Mouse (Mus musculus): ENCODE data around the gene Slc25a34. TPM values are rescaled to one million over a fixed set of nuclear protein-coding genes. Genes with fewer than 3 reads are reported as not detected.

Gene Slc25a34
- polyA plus RNA-seq, 1 experiment from 2014 or later: 1.6 TPM

DNA sequence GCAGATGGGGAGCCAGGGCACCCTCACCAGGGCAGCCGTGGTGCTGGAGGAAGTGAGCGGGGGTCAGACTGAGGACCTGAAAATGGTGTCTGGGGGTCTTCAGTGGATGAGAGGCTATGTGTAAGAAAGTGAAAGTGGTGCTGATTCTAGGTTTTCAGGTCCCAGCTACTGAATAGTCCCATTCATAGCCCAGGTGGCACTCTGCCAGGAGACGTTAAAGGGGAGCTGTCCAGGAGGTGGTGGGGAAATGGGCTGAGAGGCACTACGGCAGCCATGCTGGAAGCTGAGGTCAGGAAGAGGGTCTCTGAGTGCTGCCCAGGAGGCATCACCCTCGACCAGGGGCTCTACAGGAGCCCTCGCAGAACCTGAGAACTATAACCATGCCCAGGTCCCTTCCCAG lies 25.6 kb upstream of the Slc25a34 start:
- Histone ChIP-seq H3K4me2 (ENCODE audit: low read depth, low read length) (no peak overlapping the region), H3K27ac (ENCODE audit: low read length) (no peak overlapping the region), H3K4me1 (ENCODE audit: control insufficient read depth, insufficient read depth, low read length) (no peaks in the 10 kb centered on the region), H3K4me3 (replicated peaks; ENCODE audit: low read length) (no peak overlapping the region), H3K27me3 (ENCODE audit: control insufficient read depth, insufficient read depth, low read length) (no peaks in the 10 kb centered on the region), H3K9ac (ENCODE audit: low read length) (no peak overlapping the region), H3K36me3 (ENCODE audit: control insufficient read depth, insufficient read depth, low read length) (no peaks in the 10 kb centered on the region), H3K9me3 (replicated peaks; ENCODE audit: control insufficient read depth, low read length) (no peaks in the 10 kb centered on the region)
- WGBS: 67% methylated on average over 6 of the region's 6 CpGs
- no peak for ATAC-seq (ENCODE audit: insufficient read depth, low FRiP score)

DNA sequence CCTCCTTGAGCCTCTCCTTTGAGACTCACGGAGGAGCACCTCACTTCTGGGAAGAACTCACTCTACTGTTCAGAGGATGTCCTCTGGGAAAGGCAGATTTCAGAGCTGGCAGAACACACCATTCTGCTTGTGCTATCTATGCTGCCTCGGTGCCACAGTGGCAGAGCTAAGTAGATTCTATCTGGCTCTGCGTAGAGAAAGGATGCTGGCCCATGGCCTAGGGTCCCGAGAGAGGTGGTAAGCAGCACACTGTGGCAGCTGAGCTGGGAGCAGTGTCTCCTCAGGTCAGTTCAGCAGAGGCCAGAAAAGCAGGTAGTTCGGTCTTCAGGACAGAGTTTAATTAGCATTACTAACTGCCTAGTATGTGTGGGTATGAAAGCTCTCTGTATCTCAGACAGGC lies 24.6 kb upstream of the Slc25a34 start:
- Histone ChIP-seq H3K27me3 (ENCODE audit: control insufficient read depth, insufficient read depth, low read length) (no peaks in the 10 kb centered on the region), H3K9me3 (replicated peaks; ENCODE audit: control insufficient read depth, low read length) (no peaks in the 10 kb centered on the region)

DNA sequence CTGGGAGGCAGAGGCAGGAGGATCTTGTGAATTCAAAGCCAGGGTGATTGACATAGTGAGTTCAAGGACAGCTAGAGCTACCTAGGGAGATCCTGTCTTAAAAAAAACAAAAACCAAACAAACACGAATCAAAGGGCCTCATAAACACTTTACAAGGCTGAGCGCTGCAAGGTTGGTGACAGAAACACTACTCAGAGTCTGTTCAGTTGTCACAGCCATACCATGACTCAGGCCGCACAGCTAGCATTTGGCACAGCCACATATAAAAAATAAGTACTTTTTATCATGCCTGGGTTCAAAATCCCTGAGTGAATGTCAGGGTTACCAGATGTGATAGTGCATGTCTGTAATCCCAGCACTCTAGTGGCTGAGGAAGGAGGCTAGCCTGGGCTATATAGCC lies 23.6 kb upstream of the Slc25a34 start:
- H3K4me1 ChIP-seq (ENCODE audit: control insufficient read depth, insufficient read depth, low read length): peaks cover 10% of the 10 kb centered on the region
- H3K4me2 ChIP-seq (ENCODE audit: low read depth, low read length): no peak overlapping the region
- H3K9me3 ChIP-seq (replicated peaks; ENCODE audit: control insufficient read depth, low read length): no peaks in the 10 kb centered on the region
- no peak for ATAC-seq (ENCODE audit: insufficient read depth, low FRiP score)
- WGBS: 90% methylated on average over 3 of the region's 3 CpGs
- H3K27ac ChIP-seq (ENCODE audit: low read length): no peak overlapping the region
- H3K27me3 ChIP-seq (ENCODE audit: control insufficient read depth, insufficient read depth, low read length): no peaks in the 10 kb centered on the region
- no peak overlapping the region for H3K4me3 ChIP-seq (replicated peaks; ENCODE audit: low read length)
- no peaks in the 10 kb centered on the region for H3K36me3 ChIP-seq (ENCODE audit: control insufficient read depth, insufficient read depth, low read length)
- no peak overlapping the region for H3K9ac ChIP-seq (ENCODE audit: low read length)

More for the DNA sequence above, 24.6 kb upstream of the Slc25a34 start:
- Histone ChIP-seq H3K27ac (ENCODE audit: low read length) (no peak overlapping the region), H3K4me2 (ENCODE audit: low read depth, low read length) (no peak overlapping the region), H3K4me1 (ENCODE audit: control insufficient read depth, insufficient read depth, low read length) (peaks cover 10% of the 10 kb centered on the region), H3K9ac (ENCODE audit: low read length) (no peak overlapping the region), H3K36me3 (ENCODE audit: control insufficient read depth, insufficient read depth, low read length) (no peaks in the 10 kb centered on the region), H3K4me3 (replicated peaks; ENCODE audit: low read length) (no peak overlapping the region)
- ATAC-seq (ENCODE audit: insufficient read depth, low FRiP score): no peak
- 94% methylated on average over 5 of the region's 5 CpGs for WGBS

DNA sequence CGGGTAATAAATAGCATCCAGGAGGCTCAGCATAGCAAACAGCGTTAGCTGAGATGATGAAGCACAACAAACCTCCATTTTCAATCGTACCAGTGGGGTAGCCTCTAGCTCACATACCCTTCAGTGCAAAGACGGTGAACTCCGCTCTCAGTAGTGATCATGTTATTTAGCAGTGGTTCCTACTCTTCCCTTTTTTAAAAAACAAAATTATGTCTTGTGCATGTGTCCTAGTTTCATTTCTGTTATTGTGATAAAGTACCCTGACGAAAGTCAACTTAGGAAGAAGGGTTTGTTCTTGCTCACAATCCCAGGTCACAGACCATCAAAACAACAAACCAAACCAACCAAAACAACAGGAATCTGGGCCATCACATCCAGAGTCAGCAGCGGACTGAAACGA lies 22.4 kb upstream of the Slc25a34 start:
- ATAC-seq (ENCODE audit: insufficient read depth, low FRiP score): no peak
- H3K36me3 ChIP-seq (ENCODE audit: control insufficient read depth, insufficient read depth, low read length): no peaks in the 10 kb centered on the region
- H3K9ac ChIP-seq (ENCODE audit: low read length): no peak overlapping the region
- H3K4me2 ChIP-seq (ENCODE audit: low read depth, low read length): no peak overlapping the region
- no peaks in the 10 kb centered on the region for H3K9me3 ChIP-seq (replicated peaks; ENCODE audit: control insufficient read depth, low read length)
- no peak overlapping the region for H3K4me3 ChIP-seq (replicated peaks; ENCODE audit: low read length)
- no peaks in the 10 kb centered on the region for H3K27me3 ChIP-seq (ENCODE audit: control insufficient read depth, insufficient read depth, low read length)
- H3K4me1 ChIP-seq (ENCODE audit: control insufficient read depth, insufficient read depth, low read length): peaks cover 10% of the 10 kb centered on the region
- no peak overlapping the region for H3K27ac ChIP-seq (ENCODE audit: low read length)
- 85% methylated on average over 8 of the region's 8 CpGs for WGBS

DNA sequence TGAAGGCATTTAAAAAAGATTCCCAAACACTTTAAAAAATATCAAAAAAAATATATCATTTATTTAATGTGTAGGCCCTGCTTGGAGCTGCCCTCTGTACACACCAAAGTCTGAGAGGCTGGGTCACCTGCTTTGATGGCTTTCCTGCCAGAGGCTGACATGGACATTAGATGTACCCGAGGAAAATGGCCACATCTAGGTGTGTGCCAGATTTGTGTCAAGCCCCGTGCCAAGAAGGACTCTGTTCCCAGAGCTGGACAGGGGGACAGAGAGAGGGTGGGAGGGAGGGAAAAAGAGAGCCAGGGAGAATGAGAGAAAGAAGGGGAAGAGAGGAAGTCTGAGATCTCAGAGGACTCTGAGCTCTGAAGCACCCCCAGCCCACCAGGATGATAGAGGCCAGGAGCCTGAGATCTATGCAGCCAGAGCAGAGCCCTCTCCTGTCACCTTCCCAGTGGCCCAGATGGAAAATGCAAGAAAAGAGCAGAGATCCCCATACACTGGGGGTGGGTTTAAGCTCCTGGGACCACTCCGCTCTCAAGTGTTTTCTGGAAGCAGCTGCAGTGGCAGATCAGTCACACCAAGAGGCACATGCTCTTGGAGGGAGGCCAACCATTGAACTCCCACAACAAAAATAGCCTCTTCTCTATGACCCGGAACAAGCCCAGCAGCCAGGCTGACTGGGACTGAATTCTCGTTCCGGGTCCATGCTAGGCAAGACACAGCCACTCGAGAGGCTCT lies 19.7 kb upstream of the Slc25a34 start:
- Histone ChIP-seq H3K9ac (ENCODE audit: low read length) (no peak overlapping the region), H3K4me2 (ENCODE audit: low read depth, low read length) (no peak overlapping the region), H3K9me3 (replicated peaks; ENCODE audit: control insufficient read depth, low read length) (no peaks in the 10 kb centered on the region), H3K4me3 (replicated peaks; ENCODE audit: low read length) (no peak overlapping the region), H3K27ac (ENCODE audit: low read length) (peak overlapping the region; percentile 54), H3K36me3 (ENCODE audit: control insufficient read depth, insufficient read depth, low read length) (no peaks in the 10 kb centered on the region; the same call in 1 of the 2 replicates), H3K4me1 (ENCODE audit: control insufficient read depth, insufficient read depth, low read length) (peaks cover 10% of the 10 kb centered on the region), H3K27me3 (ENCODE audit: control insufficient read depth, insufficient read depth, low read length) (no peaks in the 10 kb centered on the region)
- peak; percentile 27; the same call in 1 of the 2 replicates for ATAC-seq (ENCODE audit: insufficient read depth, low FRiP score)
- 40% methylated on average over 7 of the region's 7 CpGs for WGBS

DNA sequence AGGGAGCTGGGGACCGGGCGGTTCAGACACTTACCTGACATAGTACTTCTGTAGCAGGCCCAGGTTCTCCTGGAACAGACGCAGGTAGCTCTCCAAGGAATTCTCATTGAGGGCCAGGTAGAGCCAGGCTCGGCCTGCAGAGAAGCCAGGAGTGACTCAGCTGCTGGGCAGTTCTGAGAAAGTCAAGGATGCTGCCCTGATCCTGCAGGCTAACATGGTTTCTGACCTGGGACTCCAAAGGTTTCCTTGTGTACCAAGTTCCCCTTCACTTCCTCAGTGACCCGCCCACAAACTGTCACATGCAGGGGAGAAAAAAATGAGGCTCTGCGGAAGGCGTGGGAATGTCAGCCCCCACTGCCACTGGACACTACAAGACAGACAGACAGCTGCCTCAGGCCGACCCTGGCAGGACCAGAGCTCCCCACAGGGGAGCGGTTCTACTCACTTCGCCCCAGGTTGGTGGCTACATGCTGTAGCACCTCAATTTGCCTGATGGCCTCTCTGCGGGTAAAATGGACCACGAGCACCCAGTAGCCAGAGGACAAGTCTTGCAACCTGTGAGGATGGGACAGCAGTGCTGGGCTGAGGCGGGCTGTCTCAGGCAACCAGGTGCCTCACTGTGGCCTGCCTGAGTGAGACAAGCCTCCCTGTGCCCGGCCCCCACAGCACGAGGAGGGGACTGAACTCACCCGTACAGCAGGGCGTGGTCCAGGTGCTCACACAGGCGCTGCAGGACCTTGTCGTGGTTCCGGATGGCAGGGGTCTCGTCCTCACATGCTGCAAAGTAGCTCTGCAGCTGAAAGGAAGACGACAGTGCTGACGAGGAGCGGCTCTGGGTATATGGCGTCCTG lies 18.6 kb upstream of the Slc25a34 start:
- ATAC-seq (ENCODE audit: insufficient read depth, low FRiP score): 0 out of 2 replicates have a peak, but pooled peaks have one; percentile 25
- Histone ChIP-seq H3K36me3 (ENCODE audit: control insufficient read depth, insufficient read depth, low read length) (no peaks in the 10 kb centered on the region; the same call in 1 of the 2 replicates), H3K4me1 (ENCODE audit: control insufficient read depth, insufficient read depth, low read length) (peaks cover 10% of the 10 kb centered on the region), H3K4me3 (replicated peaks; ENCODE audit: low read length) (no peak overlapping the region), H3K27me3 (ENCODE audit: control insufficient read depth, insufficient read depth, low read length) (no peaks in the 10 kb centered on the region), H3K4me2 (ENCODE audit: low read depth, low read length) (no peak overlapping the region), H3K9ac (ENCODE audit: low read length) (no peak overlapping the region), H3K27ac (ENCODE audit: low read length) (no peak overlapping the region), H3K9me3 (replicated peaks; ENCODE audit: control insufficient read depth, low read length) (no peaks in the 10 kb centered on the region)
- WGBS: 77% methylated on average over 25 of the region's 25 CpGs

DNA sequence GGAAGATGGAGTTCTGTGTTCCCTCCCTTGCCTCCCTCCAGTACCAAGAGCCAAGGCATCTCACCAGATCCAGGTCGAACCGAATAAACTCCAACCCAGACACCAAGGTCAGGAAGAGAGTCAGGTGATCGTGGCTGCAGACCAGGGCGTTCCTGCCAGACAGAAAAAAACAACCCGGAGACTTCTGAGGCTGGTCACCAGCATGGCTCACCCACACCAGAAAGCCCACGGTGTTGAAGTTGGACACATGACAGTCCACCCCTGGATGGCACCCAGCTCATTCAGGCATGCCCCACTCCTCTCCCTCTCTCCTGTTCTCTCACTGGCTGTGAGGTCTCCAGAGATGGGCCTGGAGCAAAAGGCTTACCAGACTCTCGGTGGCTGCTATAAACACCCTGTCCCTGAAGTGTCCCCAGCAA lies 17.7 kb upstream of the Slc25a34 start:
- Histone ChIP-seq H3K9me3 (replicated peaks; ENCODE audit: control insufficient read depth, low read length) (no peaks in the 10 kb centered on the region), H3K36me3 (ENCODE audit: control insufficient read depth, insufficient read depth, low read length) (no peaks in the 10 kb centered on the region; the same call in 1 of the 2 replicates), H3K4me3 (replicated peaks; ENCODE audit: low read length) (no peak overlapping the region), H3K4me2 (ENCODE audit: low read depth, low read length) (no peak overlapping the region), H3K27ac (ENCODE audit: low read length) (no peak overlapping the region), H3K9ac (ENCODE audit: low read length) (no peak overlapping the region), H3K4me1 (ENCODE audit: control insufficient read depth, insufficient read depth, low read length) (peaks cover 10% of the 10 kb centered on the region), H3K27me3 (ENCODE audit: control insufficient read depth, insufficient read depth, low read length) (no peaks in the 10 kb centered on the region)
- 84% methylated on average over 7 of the region's 7 CpGs for WGBS
- ATAC-seq (ENCODE audit: insufficient read depth, low FRiP score): no peak

DNA sequence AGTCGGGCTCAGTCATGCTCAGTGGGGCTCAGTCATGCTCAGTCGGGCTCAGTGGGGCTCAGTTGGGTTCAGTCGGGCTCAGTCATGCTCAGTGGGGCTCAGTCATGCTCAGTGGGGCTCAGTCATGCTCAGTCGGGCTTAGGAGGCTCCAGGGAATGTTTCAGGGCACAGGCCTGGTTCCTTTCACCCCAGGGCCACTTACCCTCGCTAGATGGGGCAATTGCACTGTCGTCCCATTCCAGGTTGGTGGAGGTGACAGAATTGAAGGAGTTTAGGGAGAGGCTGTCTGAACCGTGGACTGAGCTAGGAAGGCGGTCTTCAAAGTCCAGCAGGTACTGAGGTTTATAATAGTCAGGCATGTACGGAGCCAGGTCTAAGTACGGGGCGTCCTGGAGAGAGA lies 15.9 kb upstream of the Slc25a34 start:
- no peaks in the 10 kb centered on the region for H3K9me3 ChIP-seq (replicated peaks; ENCODE audit: control insufficient read depth, low read length)
- H3K4me1 ChIP-seq (ENCODE audit: control insufficient read depth, insufficient read depth, low read length): peaks cover 10% of the 10 kb centered on the region
- no peak overlapping the region for H3K4me3 ChIP-seq (replicated peaks; ENCODE audit: low read length)
- H3K4me2 ChIP-seq (ENCODE audit: low read depth, low read length): no peak overlapping the region
- ATAC-seq (ENCODE audit: insufficient read depth, low FRiP score): no peak
- H3K27me3 ChIP-seq (ENCODE audit: control insufficient read depth, insufficient read depth, low read length): no peaks in the 10 kb centered on the region
- H3K36me3 ChIP-seq (ENCODE audit: control insufficient read depth, insufficient read depth, low read length): no peaks in the 10 kb centered on the region; the same call in 1 of the 2 replicates
- 76% methylated on average over 11 of the region's 11 CpGs for WGBS
- no peak overlapping the region for H3K9ac ChIP-seq (ENCODE audit: low read length)
- no peak overlapping the region for H3K27ac ChIP-seq (ENCODE audit: low read length)

DNA sequence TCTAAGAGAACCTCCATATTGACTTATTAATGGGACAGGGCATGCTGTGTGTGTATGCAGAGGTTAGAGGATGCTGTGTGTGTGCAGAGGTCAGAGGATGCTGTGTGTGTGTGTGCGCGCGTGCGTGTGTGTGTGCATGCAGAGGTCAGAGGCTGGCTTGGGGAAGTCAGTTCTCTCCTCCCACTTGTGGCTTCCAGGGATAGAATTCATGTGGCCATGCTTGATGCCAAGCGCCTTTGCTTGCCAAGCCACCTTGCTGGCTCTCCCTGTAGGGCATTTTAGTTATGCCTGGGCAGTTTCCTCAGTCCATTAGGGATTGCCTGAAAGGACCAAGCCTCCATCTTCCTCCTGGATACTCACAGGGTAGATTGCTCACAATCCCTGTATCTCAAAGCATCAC lies 13.1 kb upstream of the Slc25a34 start:
- H3K4me3 ChIP-seq (replicated peaks; ENCODE audit: low read length): no peak overlapping the region
- WGBS: 93% methylated on average over 5 of the region's 5 CpGs
- H3K27ac ChIP-seq (ENCODE audit: low read length): no peak overlapping the region
- peaks cover 6% of the 10 kb centered on the region for H3K36me3 ChIP-seq (ENCODE audit: control insufficient read depth, insufficient read depth, low read length)
- no peak for ATAC-seq (ENCODE audit: insufficient read depth, low FRiP score)
- no peak overlapping the region for H3K4me2 ChIP-seq (ENCODE audit: low read depth, low read length)
- H3K4me1 ChIP-seq (ENCODE audit: control insufficient read depth, insufficient read depth, low read length): no peaks in the 10 kb centered on the region; the same call in 1 of the 2 replicates
- H3K9ac ChIP-seq (ENCODE audit: low read length): no peak overlapping the region
- H3K27me3 ChIP-seq (ENCODE audit: control insufficient read depth, insufficient read depth, low read length): no peaks in the 10 kb centered on the region
- no peaks in the 10 kb centered on the region for H3K9me3 ChIP-seq (replicated peaks; ENCODE audit: control insufficient read depth, low read length)
